ENCODE assay signal across 7 mouse cellular contexts in genomic region chr1:136415756-136416126, GRCm38 (mm10). TPM values are rescaled to one million over a fixed set of nuclear protein-coding genes. Genes with fewer than 3 reads are reported as not detected.
A peak's percentile ranks its signal among the peaks of the same experiment; 100 is the strongest.
DNase-seq lines count a peak whose midpoint lies in the region; ATAC-seq lines count a peak whose summit lies in the region.

No protein-coding gene starts in this region.

- ATAC-seq in lung, embryonic 15.5 days (ENCODE audit: borderline replicate concordance, extremely low read depth, low FRiP score, low TSS enrichment): no peak
- no peak for ATAC-seq in forebrain, embryonic 12.5 days (ENCODE audit: low FRiP score)
- no peak for ATAC-seq in limb, embryonic 13.5 days (ENCODE audit: low FRiP score, low read depth)
- ATAC-seq in stomach, embryonic 14.5 days (ENCODE audit: insufficient number of reproducible peaks, insufficient read depth, low FRiP score, low read depth): no peak

- no peak for DNase-seq in lung, postnatal 4 days
- no peak for DNase-seq in frontal cortex, adult 2 months (ENCODE audit: extremely low spot score in 1 of 2, low spot score in 1 of 2)
- DNase-seq in B cell, adult 2 months: no peak

- peak overlapping the region; percentile 99 for H3K27ac ChIP-seq in lung, embryonic 15.5 days
- no peak overlapping the region for H3K27ac ChIP-seq in forebrain, embryonic 12.5 days
- H3K27ac ChIP-seq in limb, embryonic 13.5 days: no peak overlapping the region
- no peak overlapping the region for H3K27ac ChIP-seq in stomach, embryonic 14.5 days (ENCODE audit: low read length)

- peaks cover 10% of the 10 kb centered on the region; the same call in 1 of the 2 replicates for H3K4me1 ChIP-seq in lung, embryonic 15.5 days
- peaks cover 11% of the 10 kb centered on the region; the same call in 1 of the 2 replicates for H3K4me1 ChIP-seq in forebrain, embryonic 12.5 days
- H3K4me1 ChIP-seq in limb, embryonic 13.5 days: peaks cover 15% of the 10 kb centered on the region
- no peaks in the 10 kb centered on the region for H3K4me1 ChIP-seq in stomach, embryonic 14.5 days (ENCODE audit: control insufficient read depth, insufficient read depth, low read length)

- 42% methylated on average over 2 of the region's 2 CpGs for WGBS in lung, embryonic 15.5 days
- WGBS in forebrain, embryonic 12.5 days: 48% methylated on average over 2 of the region's 2 CpGs
- 44% methylated on average over 2 of the region's 2 CpGs for WGBS in limb, embryonic 13.5 days
- WGBS in stomach, embryonic 14.5 days: 47% methylated on average over 2 of the region's 2 CpGs

- 0 out of 2 replicates have a peak, but pooled peaks cover 9% of the 10 kb centered on the region for H3K36me3 ChIP-seq in lung, embryonic 15.5 days
- H3K36me3 ChIP-seq in forebrain, embryonic 12.5 days (replicated peaks): peaks cover 11% of the 10 kb centered on the region; the same call in 1 of the 2 replicates
- H3K36me3 ChIP-seq in limb, embryonic 13.5 days: peaks cover 16% of the 10 kb centered on the region
- H3K36me3 ChIP-seq in stomach, embryonic 14.5 days (ENCODE audit: control insufficient read depth, insufficient read depth, low read length): no peaks in the 10 kb centered on the region; the same call in 1 of the 2 replicates

- H3K4me3 ChIP-seq in lung, embryonic 15.5 days: peak overlapping the region; percentile 67
- H3K4me3 ChIP-seq in forebrain, embryonic 12.5 days (replicated peaks): peak overlapping the region; percentile 69
- peak overlapping the region; percentile 71 for H3K4me3 ChIP-seq in limb, embryonic 13.5 days
- peak overlapping the region; percentile 58 for H3K4me3 ChIP-seq in stomach, embryonic 14.5 days (ENCODE audit: low read depth, low read length)

- H3K4me2 ChIP-seq in lung, embryonic 15.5 days: peak overlapping the region; percentile 54
- H3K4me2 ChIP-seq in forebrain, embryonic 12.5 days: peak overlapping the region; percentile 56
- H3K4me2 ChIP-seq in limb, embryonic 13.5 days (replicated peaks): peak overlapping the region; percentile 61
- H3K4me2 ChIP-seq in stomach, embryonic 14.5 days (replicated peaks; ENCODE audit: low read depth, low read length): peak overlapping the region; percentile 44

- H3K9ac ChIP-seq in lung, embryonic 15.5 days: no peak overlapping the region; the same call in 1 of the 2 replicates
- no peak overlapping the region for H3K9ac ChIP-seq in forebrain, embryonic 12.5 days
- H3K9ac ChIP-seq in limb, embryonic 13.5 days: no peak overlapping the region; the same call in 1 of the 2 replicates
- H3K9ac ChIP-seq in stomach, embryonic 14.5 days (replicated peaks; ENCODE audit: low read depth, low read length): no peak overlapping the region

- H3K27me3 ChIP-seq in lung, embryonic 15.5 days: no peaks in the 10 kb centered on the region
- no peaks in the 10 kb centered on the region for H3K27me3 ChIP-seq in forebrain, embryonic 12.5 days
- H3K27me3 ChIP-seq in limb, embryonic 13.5 days: no peaks in the 10 kb centered on the region
- no peaks in the 10 kb centered on the region for H3K27me3 ChIP-seq in stomach, embryonic 14.5 days (ENCODE audit: control insufficient read depth, insufficient read depth, low read length)

- H3K9me3 ChIP-seq in lung, embryonic 15.5 days: no peaks in the 10 kb centered on the region
- no peaks in the 10 kb centered on the region for H3K9me3 ChIP-seq in forebrain, embryonic 12.5 days
- no peaks in the 10 kb centered on the region for H3K9me3 ChIP-seq in limb, embryonic 13.5 days
- no peaks in the 10 kb centered on the region for H3K9me3 ChIP-seq in stomach, embryonic 14.5 days (ENCODE audit: control insufficient read depth, low read depth, low read length)

RNA-seq across cellular contexts. Expression of gene Ddx59, which starts 0.7 kb away (rescaled TPM):
- 15.9 and 17.2 TPM in 2 replicates for polyA plus RNA-seq in lung, embryonic 15.5 days (2015; fragmentation: Nextera tagmentation; extraction: Ambion mirVana)
- 20.6 and 22.0 TPM in 2 replicates for polyA plus RNA-seq in forebrain, embryonic 12.5 days (2016; fragmentation: Nextera tagmentation; extraction: Ambion mirVana)
- 20.1 and 20.2 TPM in 2 replicates for polyA plus RNA-seq in limb, embryonic 13.5 days (2015; fragmentation: Nextera tagmentation; extraction: Ambion mirVana)
- 18.0 and 19.8 TPM in 2 replicates for polyA plus RNA-seq in stomach, embryonic 14.5 days (2014; fragmentation: Nextera tagmentation; extraction: Ambion mirVana)
- polyA plus RNA-seq in frontal cortex, adult 2 months (2012; rRNA removed): 6.6 and 7.8 TPM in 2 replicates

RNA-seq across cellular contexts. Expression of gene Kif14, which starts 50.4 kb away (rescaled TPM):
- 6.4 and 7.1 TPM in 2 replicates for polyA plus RNA-seq in lung, embryonic 15.5 days (2015; fragmentation: Nextera tagmentation; extraction: Ambion mirVana)
- 10.2 TPM in 2 replicates for polyA plus RNA-seq in forebrain, embryonic 12.5 days (2016; fragmentation: Nextera tagmentation; extraction: Ambion mirVana)
- polyA plus RNA-seq in limb, embryonic 13.5 days (2015; fragmentation: Nextera tagmentation; extraction: Ambion mirVana): 5.8 and 6.5 TPM in 2 replicates
- 11.6 and 13.9 TPM in 2 replicates for polyA plus RNA-seq in stomach, embryonic 14.5 days (2014; fragmentation: Nextera tagmentation; extraction: Ambion mirVana)
- 0.25 and 0.30 TPM in 2 replicates for polyA plus RNA-seq in frontal cortex, adult 2 months (2012; rRNA removed)
